Mouse (Mus musculus) embryonic facial prominence, embryonic 14.5 days (tissue): ENCODE data around the gene Msi2. TPM values are rescaled to one million over a fixed set of nuclear protein-coding genes. Genes with fewer than 3 reads are reported as not detected.

Experiments
- ATAC-seq: fragments of 200-750 bp; cut with Nextera tagmentation; 2 replicates; pipeline ENCODE4 v1.8.0; 2017; ENCODE audit warnings: low read depth, moderate number of reproducible peaks, moderate TSS enrichment
- DNase-seq: peaks from one replicate; pipeline ENCODE4 v3.0.0-alpha.2; 2015; ENCODE audit warnings: low spot score
- H3K27ac ChIP-seq: fragments of 300-500 bp; sonication (generic); replicated peaks from 2 replicates; pipeline ENCODE4 v1.5.1; 2014; ENCODE audit warnings: low read depth, mild to moderate bottlenecking, low read length, moderate library complexity
- H3K27me3 ChIP-seq: fragments of 300-500 bp; sonication (generic); replicated peaks from 2 replicates; pipeline ENCODE4 v1.6.1; 2014; ENCODE audit warnings: low read length; ENCODE audit not compliant: control insufficient read depth, insufficient read depth
- H3K36me3 ChIP-seq: fragments of 300-500 bp; sonication (generic); 2 replicates; pipeline ENCODE4 v1.6.1; 2014; ENCODE audit warnings: low read length, mixed read lengths; ENCODE audit not compliant: control insufficient read depth, insufficient read depth
- H3K4me1 ChIP-seq: fragments of 300-500 bp; sonication (generic); 2 replicates; pipeline ENCODE4 v1.6.1; 2014; ENCODE audit warnings: antibody characterized with exemption, low read length; ENCODE audit not compliant: control insufficient read depth, insufficient read depth
- H3K4me2 ChIP-seq: fragments of 300-500 bp; sonication (generic); 2 replicates; pipeline ENCODE4 v1.6.1; 2014; ENCODE audit warnings: low read depth, mild to moderate bottlenecking, low read length, moderate library complexity, mixed read lengths
- H3K4me3 ChIP-seq: fragments of 300-500 bp; sonication (generic); 2 replicates; pipeline ENCODE4 v1.5.1; 2014; ENCODE audit warnings: low read depth, mild to moderate bottlenecking, low read length
- H3K9ac ChIP-seq: fragments of 300-500 bp; sonication (generic); 2 replicates; pipeline ENCODE4 v1.6.1; 2014; ENCODE audit warnings: low read depth, mild to moderate bottlenecking, low read length, moderate library complexity, mixed read lengths
- H3K9me3 ChIP-seq: fragments of 300-500 bp; sonication (generic); 2 replicates; pipeline ENCODE4 v1.6.1; 2016; ENCODE audit warnings: low read length; ENCODE audit not compliant: control insufficient read depth
- WGBS: fragments of 180-500 bp; shearing (Covaris S2); extraction: QIAGEN DNeasy Blood & Tissue Kit; methylation state at CpG from one replicate; pipeline ENCODE4 v1.1.7; 2014; 5-methylcytosine and 5-hydroxymethylcytosine counted together
- polyA plus RNA-seq: library from polyadenylated mRNA; unstranded; fragments of >200 nt; fragmentation: Nextera tagmentation; extraction: Ambion mirVana; gene quantifications from 2 replicates; pipeline ENCODE4 v1.2.1, GENCODE M21; 2014

Gene Msi2
- polyA plus RNA-seq, 1 experiment from 2014 or later = 15.2 TPM

DNA sequence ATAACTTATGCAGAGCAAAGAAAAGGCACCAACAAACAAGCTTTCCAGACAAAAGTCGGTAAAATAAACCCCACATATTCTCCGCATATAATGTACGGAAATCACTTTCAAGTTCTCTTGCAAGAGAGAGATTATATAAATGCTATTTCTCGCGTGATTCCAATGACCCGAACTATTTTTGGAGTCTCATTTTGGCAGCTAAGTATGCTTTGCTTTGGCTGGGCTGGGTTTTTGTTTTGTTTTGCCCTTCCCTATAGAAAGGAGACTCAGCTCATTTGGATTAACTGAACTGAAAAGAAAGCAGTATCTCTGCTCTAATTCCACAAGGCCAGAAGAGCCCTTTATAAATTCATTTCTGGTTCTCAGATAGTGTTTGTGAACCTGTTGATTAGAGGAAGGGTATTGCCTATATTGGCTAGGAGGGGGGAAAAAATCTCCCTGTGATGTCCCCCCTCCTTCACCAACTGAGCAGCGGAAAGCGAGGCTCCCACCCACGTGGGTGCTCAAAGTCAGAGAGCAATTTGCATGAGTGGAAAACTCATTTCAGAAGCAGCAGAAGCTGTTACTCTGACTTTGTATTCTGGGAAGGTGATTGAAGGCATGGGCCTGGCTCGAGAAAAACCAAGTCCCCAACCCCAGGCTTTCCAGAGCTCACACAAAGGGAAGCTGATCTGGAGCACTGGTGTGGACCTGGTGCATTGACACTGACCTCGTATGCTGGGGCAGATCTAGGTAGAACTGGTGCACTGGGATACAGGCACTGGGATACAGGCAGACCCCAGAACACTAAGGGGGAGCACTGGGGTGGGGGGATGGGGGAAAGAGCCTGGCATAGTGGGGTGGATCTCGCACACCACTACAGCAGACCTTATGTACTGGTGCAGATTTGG is 201.5 kb downstream of the Msi2 start:
- Histone ChIP-seq H3K9ac (no peak overlapping the region), H3K4me2 (no peak overlapping the region), H3K9me3 (no peaks in the 10 kb centered on the region), H3K4me3 (no peak overlapping the region), H3K27ac (peak overlapping the region; percentile 46), H3K36me3 (no peaks in the 10 kb centered on the region), H3K4me1 (peaks cover 24% of the 10 kb centered on the region), H3K27me3 (no peaks in the 10 kb centered on the region)
- 73% methylated on average over 12 of the region's 12 CpGs for WGBS
- peak; percentile 62 for DNase-seq
- ATAC-seq = no peak

DNA sequence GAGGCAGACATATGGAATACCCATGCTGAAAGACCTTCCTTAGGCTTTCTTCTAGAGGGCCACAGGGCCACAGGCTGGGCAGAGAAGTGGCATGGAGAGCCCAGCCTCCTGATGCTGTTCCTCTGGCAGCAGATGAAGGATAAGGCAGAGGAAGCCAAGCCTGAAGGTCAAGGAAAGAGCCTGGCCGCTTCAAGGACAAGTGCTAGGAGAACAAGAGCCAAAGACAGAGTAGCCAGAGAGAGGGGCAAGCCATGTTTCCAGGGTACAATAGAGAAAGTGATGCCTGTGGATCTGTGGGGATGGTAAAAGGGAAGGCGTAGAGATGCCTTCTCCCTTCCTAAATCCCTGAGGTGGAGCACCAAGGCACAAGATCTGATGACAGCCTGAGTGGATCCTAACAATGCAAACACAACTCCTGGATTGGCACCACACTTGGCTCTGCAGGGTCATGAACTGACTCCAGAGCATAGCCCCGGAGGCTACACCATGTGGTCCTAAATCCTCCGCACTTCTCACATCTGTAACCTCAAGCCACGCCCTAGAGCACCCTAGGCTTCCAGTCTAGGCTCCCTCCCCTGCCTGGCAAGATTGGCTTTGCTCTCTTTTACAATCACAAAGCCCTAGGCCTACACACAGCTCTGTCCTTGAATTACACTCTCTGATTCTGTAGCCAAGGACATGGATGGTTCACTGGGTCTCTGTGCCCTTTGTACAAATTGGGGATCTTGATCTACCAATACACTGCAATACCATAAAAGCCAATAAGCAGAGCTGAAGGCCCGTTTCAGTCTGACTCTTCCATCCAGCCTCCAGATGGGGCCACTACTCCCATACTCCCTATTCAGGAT is 202.4 kb downstream of the Msi2 start:
- Histone ChIP-seq H3K9ac (peak overlapping the region; percentile 22; the same call in 1 of the 2 replicates), H3K4me1 (peaks cover 24% of the 10 kb centered on the region), H3K4me2 (no peak overlapping the region), H3K27ac (peak overlapping the region; percentile 46; the same call in 1 of the 2 replicates), H3K36me3 (no peaks in the 10 kb centered on the region), H3K9me3 (no peaks in the 10 kb centered on the region), H3K27me3 (no peaks in the 10 kb centered on the region), H3K4me3 (no peak overlapping the region)
- WGBS = 65% methylated on average over 6 of the region's 6 CpGs
- DNase-seq = no peak
- no peak for ATAC-seq

DNA sequence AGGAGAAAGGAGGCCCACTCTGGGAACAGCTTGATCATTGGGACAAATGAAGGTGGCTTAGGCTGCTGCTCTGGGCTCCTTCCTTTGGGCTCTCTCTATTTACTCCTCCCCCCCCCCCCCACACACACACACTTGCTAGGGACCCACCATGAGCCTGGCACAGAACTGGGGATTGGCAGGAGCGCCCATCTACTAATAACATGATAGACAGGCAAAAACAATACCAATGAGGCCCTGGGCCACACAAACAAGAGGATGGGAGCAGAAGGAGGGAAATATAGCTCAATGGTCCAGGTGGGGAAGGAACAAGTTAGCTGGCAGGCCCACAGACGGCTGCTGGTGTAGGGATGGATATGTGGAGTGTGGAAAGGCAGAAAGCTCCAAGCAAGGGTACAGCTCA is 203.0 kb downstream of the Msi2 start:
- no peak overlapping the region for H3K4me3 ChIP-seq
- H3K4me1 ChIP-seq = peaks cover 24% of the 10 kb centered on the region
- H3K9me3 ChIP-seq = no peaks in the 10 kb centered on the region
- DNase-seq (no peak), ATAC-seq (no peak)
- H3K27me3 ChIP-seq = no peaks in the 10 kb centered on the region
- no peaks in the 10 kb centered on the region for H3K36me3 ChIP-seq
- H3K9ac ChIP-seq = no peak overlapping the region
- WGBS = 93% methylated on average over 2 of the region's 2 CpGs
- H3K4me2 ChIP-seq = no peak overlapping the region
- H3K27ac ChIP-seq = no peak overlapping the region

DNA sequence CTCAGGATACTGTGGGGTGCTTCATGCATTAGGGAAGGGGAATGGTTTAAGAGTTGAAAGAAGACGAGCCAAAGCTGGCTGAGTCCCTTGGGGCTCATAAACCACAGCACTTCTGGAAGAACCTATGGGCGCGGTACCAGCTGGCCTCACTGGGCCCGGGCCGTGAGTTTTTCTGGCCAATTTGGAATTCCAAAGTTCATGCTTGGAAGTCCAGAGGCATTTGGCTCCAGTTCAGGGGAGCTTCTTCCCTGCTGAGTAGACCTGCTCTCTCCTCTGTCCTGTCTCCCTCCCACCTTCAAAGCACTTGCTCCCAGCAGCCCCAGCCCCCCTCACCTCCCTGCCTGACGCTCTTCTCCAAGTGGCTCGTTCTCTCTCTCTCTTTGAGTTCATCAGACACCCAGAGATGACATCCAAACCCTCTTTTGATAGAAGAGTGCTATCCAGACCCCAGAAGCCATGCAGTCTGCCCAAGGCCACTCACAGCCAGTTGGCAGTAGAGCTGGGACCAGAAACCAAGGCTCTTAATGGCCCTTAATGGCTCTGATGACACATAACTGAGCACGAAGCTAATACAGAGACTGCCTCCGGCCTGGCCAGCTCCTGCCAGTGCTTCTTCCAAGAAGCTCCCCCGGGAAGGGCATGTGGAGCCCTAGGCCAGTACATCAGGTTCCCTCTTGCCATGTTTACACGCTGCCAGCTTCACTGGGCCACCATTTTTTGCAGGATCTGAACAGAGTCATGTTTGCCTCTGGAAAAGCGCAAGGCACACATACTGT is 204.0 kb downstream of the Msi2 start:
- Histone ChIP-seq H3K27me3 (no peaks in the 10 kb centered on the region), H3K36me3 (no peaks in the 10 kb centered on the region), H3K4me2 (no peak overlapping the region), H3K4me1 (peaks cover 24% of the 10 kb centered on the region), H3K9ac (no peak overlapping the region), H3K9me3 (no peaks in the 10 kb centered on the region), H3K4me3 (no peak overlapping the region), H3K27ac (no peak overlapping the region)
- WGBS = 82% methylated on average over 12 of the region's 12 CpGs
- ATAC-seq = no peak
- no peak for DNase-seq

DNA sequence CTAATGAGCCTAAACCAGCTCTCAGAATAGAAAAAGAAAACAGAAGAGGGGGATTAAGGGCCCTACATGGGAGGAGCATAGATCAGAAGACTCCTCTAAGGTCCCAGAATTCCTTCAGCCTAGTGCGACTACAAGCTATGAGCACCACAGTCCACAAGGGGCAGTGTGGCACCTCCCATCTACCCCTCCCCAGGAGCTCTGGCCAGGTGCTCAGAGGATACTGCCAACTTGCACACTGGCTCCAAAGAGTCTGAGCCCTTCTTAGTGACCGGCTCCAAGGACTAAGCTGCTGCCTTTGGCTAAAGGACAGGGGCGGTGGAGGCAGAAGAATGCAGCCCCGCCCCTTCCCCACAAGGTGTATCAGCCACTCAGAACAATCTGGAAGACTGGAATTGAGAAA is 205.7 kb downstream of the Msi2 start:
- ATAC-seq = peak; percentile 58; the same call in 1 of the 2 replicates
- Histone ChIP-seq H3K27me3 (no peaks in the 10 kb centered on the region), H3K4me2 (no peak overlapping the region), H3K27ac (peak overlapping the region; percentile 29; the same call in 1 of the 2 replicates), H3K9me3 (no peaks in the 10 kb centered on the region), H3K9ac (no peak overlapping the region), H3K36me3 (no peaks in the 10 kb centered on the region), H3K4me1 (peaks cover 26% of the 10 kb centered on the region), H3K4me3 (no peak overlapping the region)
- DNase-seq = peak; percentile 78
- WGBS = 24% methylated on average over 4 of the region's 4 CpGs

DNA sequence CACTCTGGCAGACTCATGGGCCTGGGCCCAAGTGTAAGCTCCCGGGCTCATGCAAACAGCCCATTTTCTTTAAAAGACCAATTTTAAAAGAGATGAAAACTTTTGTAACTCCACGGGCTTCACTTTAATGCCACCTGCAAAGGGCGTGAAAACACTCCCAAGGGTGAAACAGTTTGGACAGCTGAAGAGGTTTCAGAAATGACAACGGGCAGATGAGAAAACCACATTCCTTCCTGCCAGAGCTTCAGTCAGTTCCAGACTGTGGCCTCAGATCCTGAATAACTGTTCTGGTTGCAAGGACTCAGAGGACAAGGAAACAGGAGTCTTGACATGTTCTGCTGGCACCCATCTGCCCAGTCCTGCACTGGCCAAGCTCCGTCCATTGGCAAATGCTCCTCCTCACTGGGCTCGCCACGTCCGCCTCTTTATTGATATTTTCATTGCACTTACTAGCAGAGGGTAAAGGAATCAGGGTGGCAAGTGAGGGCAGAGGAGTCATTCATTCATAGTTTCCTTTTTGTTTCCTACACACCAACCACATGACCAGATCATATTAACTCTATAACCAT is 207.9 kb downstream of the Msi2 start:
- no peak for ATAC-seq
- H3K4me1 ChIP-seq = peaks cover 17% of the 10 kb centered on the region
- H3K36me3 ChIP-seq = no peaks in the 10 kb centered on the region
- no peak for DNase-seq
- H3K9me3 ChIP-seq = no peaks in the 10 kb centered on the region
- no peaks in the 10 kb centered on the region for H3K27me3 ChIP-seq
- no peak overlapping the region for H3K4me2 ChIP-seq
- WGBS = 76% methylated on average over 8 of the region's 8 CpGs
- no peak overlapping the region for H3K9ac ChIP-seq
- no peak overlapping the region for H3K27ac ChIP-seq
- H3K4me3 ChIP-seq = no peak overlapping the region

DNA sequence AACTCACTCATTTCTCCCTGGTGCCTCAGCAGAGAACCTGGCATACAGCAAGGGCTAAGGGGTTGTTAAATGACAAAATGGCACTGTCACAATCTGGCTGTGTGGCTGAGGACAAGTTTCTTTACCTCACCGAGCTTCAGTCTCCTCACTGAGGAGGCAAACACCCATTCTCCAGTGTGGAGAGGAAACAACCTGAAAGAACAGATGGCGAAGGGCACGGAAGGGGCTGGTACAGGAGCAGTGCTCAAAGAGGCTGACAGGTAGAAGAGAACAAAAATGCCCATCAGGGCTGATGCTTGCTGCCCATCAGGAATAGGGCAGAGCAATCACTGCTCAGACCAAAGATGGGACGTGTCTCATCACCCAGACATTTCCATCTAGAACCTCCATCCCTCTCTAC is 208.8 kb downstream of the Msi2 start:
- Histone ChIP-seq H3K4me1 (peaks cover 17% of the 10 kb centered on the region), H3K4me3 (no peak overlapping the region), H3K9me3 (no peaks in the 10 kb centered on the region), H3K4me2 (no peak overlapping the region), H3K9ac (no peak overlapping the region), H3K36me3 (no peaks in the 10 kb centered on the region), H3K27ac (no peak overlapping the region), H3K27me3 (no peaks in the 10 kb centered on the region)
- WGBS = 88% methylated on average over 4 of the region's 4 CpGs
- DNase-seq = no peak
- ATAC-seq = no peak

DNA sequence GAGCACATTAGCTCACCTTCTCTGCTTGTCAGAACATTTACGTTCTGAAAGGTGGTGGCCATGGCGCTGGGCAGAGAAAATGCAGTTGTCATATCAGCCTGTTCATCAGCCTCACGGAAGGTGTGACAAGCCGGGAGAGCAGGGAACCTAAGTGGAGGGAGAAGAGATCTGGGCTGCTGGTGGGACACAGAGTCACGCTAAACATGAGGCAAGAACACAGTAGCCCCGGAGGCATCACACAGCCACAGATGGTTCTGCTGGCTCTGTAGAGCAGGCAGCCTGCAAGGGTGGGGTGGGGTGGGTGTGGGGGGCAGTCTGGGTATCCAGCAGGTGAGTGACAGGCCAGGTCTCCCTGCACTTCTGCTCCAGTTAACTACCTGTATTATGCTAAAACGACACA is 210.2 kb downstream of the Msi2 start:
- Histone ChIP-seq H3K36me3 (no peaks in the 10 kb centered on the region), H3K4me2 (no peak overlapping the region), H3K9me3 (no peaks in the 10 kb centered on the region), H3K27ac (no peak overlapping the region), H3K9ac (no peak overlapping the region), H3K4me1 (peaks cover 15% of the 10 kb centered on the region), H3K4me3 (no peak overlapping the region), H3K27me3 (no peaks in the 10 kb centered on the region)
- DNase-seq = no peak
- ATAC-seq = no peak
- 58% methylated on average over 7 of the region's 7 CpGs for WGBS
